Mouse (Mus musculus) bone marrow macrophage, adult 2 months (primary cell): ENCODE measurements at regions not wholly inside any gene's neighbourhood (a gene's known extent, or its start where the extent isn't known, plus 50 kb on each side); places are given as distances from the start of the nearest gene placed in this dataset.

Experiments used
- CTCF ChIP-seq: IDR thresholded peaks from 2 replicates; pipeline ENCODE4 v1.5.1; 2012; ENCODE audit warnings: low read depth, mild to moderate bottlenecking, low read length, moderate library complexity
- POLR2A ChIP-seq: IDR thresholded peaks from 2 replicates; pipeline ENCODE4 v1.6.1; 2012; ENCODE audit warnings: mild to moderate bottlenecking, low read depth, low read length, borderline replicate concordance

DNA sequence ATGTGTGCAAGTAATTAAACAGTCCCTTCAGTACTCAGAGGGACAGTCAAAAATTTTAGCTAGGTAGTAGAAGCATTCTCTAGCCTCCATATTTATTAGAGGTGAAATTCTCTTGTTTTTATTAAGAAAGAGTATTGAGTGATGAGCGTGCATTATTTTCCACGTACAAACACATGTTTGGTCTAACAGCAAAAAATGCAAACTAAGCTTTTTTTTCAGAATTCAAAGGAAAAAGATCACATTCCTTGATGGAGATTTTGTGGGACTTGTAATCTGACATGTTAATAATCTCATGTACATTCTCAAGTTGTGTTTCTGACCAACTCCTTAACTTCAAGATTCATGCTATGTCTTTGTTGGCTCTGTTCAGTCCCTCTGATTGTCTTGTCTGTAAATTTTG lies 939.2 kb downstream of the 4930444P10Rik start:
- TF ChIP-seq CTCF = no peak
- no peak for TF ChIP-seq POLR2A
